Mouse (Mus musculus) liver, postnatal 0 days (tissue): ENCODE measurements at regions not wholly inside any gene's neighbourhood (a gene's known extent, or its start where the extent isn't known, plus 50 kb on each side); places are given as distances from the start of the nearest gene placed in this dataset.

Source experiments
- CTCF ChIP-seq: sonication (generic); IDR thresholded peaks from 2 replicates; pipeline ENCODE4 v1.5.1; 2016; ENCODE audit warnings: antibody characterized with exemption, low read depth
- EP300 ChIP-seq: IDR thresholded peaks from 2 replicates; pipeline ENCODE4 v1.6.1; 2016; ENCODE audit warnings: antibody characterized with exemption, low read depth, mild to moderate bottlenecking

DNA sequence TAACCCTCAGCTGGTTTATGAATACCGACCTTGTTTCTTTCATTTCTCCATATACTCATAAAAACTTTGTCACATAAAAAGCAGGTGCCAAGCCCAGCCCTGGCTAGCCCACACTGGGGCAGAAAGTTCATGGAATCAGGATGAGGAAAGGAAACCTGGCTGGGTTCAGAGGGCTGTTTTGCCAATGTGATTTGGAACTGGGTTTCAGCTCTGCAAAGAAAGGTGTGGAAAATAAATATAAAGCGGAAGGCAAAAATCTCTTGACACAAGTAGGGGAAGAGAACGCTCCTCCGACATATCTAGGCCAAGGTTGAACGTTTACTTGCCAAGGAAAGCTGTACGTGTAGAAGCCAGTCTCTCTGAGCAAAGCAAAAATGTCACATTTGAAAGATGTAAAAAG lies 85.9 kb downstream of the Arl4a start:
- TF ChIP-seq CTCF (no peak), EP300 (no peak)
